Mouse (Mus musculus) lung, postnatal 4 days (tissue): Measurements from ENCODE around the gene Dnah6.

ENCODE experiments used
- DNase-seq, 2 experiments: peaks; one replicate each; pipeline ENCODE4 v3.0.0; 2021

Gene Dnah6

DNA sequence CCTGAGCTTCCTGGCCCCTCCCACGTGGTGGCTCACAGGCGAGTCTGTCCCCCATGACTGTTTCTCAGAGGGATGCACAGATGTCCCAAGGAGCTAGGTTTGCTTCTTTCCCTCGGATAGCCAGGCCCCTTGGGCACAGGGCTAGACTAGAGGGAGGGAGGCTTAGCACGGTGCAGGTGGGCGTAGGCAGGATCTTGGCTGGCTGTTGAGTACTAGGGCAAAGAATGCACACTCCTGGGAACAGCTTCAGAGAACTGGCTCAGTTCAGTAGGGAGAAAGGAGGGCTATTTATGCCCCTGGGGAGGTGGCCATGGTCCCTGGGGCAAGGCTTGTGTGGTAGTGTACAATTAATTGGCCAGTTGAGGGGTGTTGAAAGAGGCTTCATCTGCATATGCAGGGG, 88.7 kb downstream of the Dnah6 start:
- DNase-seq: no peak

DNA sequence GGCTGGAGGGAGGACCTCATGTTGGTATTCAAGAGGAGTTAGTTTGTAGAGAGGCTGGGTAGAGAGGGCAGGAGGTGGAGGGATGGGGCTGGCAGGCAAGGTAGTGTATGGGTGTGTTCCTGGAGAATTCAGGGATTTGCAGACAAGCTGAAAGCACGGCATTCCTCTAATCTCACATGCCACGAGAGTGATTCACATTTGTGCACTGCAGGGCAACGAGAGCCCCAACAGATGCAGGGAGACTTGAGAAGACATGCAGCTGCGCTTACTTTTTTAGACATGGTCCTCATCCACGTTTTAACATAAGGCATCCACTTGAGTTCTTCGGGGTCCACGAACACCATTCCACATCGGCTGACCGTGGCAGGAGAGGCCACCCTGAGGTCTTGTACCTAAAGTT, 93.9 kb downstream of the Dnah6 start:
- DNase-seq: no peak

DNA sequence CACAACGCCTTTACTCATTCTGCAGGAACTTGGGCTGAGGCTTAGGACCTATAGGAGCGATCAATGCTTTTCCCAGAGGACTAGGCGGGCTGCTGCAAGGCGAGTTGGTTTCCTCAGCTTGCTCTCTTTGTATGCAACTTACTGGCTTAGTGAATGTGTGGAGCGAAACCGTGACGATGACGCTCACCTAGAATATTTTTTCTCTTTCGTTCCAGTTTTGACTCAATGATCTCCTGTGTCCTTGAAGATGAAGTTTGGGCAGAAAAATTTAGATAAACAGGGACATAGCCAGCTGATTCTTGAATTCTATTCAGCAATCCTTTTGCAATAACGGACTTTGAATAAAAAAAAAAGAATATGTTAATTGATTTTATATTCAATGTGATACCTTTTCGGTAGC, 101.1 kb downstream of the Dnah6 start:
- DNase-seq: no peak

- no peak for DNase-seq
These were observed 107.6 kb downstream of the Dnah6 start for GRCm38 (mm10) chr6:73113898-73114297.

- DNase-seq: peak in 1 of 2 experiments; percentile 11
These were observed 108.1 kb downstream of the Dnah6 start for GRCm38 (mm10) chr6:73113365-73113764.

DNA sequence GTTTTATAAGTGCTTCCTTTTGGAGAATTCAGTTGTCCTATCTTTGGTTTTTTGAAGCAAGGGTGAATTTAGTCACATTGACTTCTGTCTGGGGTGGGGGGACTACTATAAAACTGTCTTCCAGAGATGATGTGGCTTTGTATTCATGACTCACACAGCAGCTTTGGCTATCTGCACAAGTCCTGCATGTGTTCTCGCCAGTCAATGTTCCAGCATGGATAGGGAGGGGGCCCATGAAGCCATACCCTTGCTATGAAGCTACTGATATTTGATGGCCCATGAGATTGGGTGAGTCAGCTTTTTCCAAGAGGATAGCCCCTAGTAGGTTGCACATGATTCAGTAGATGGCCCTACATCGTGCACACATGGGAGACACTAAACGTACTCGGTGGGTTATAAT, 128.3 kb downstream of the Dnah6 start:
- no peak for DNase-seq

- no peak for DNase-seq
These were observed 130.6 kb downstream of the Dnah6 start for GRCm38 (mm10) chr6:73090836-73091235.

- no peak for DNase-seq
These were observed 138.9 kb downstream of the Dnah6 start for GRCm38 (mm10) chr6:73082571-73082970.

GRCm38 (mm10) chr6:73072093-73072786, 149.2 kb downstream of the Dnah6 start:
- no peak for DNase-seq

GRCm38 (mm10) chr6:73071214-73071613, 150.2 kb downstream of the Dnah6 start:
- DNase-seq: no peak

GRCm38 (mm10) chr6:73070663-73071062, 150.8 kb downstream of the Dnah6 start:
- peak; percentile 30 to 67 for DNase-seq

GRCm38 (mm10) chr6:73064551-73064950, 156.9 kb downstream of the Dnah6 start:
- DNase-seq: no peak

DNA sequence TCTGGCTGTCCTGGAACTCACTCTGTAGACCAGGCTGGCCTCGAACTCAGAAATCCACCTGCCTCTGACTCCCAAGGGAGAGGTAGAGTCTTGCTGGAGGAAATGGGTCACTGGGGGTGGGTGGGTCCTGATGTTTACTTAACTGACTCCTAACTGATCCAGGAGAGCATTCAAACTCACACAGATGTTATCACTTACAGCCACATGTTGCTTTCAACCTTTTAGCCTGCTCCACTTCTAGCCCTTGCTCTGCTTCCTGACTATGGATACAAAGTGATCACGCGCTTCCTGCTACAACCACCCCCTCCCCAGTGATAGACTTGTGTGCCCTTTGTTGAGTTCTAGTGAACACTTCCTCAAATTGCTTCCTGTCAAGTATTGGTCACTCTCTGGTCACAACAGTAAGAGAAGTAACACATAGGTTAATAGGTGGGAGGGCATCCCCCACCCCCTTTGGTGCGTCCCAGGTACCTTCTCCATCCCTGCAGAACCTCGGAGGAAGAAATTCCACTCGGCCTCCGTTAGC, 161.8 kb downstream of the Dnah6 start:
- peak in 1 of 2 experiments; percentile 17 for DNase-seq

DNA sequence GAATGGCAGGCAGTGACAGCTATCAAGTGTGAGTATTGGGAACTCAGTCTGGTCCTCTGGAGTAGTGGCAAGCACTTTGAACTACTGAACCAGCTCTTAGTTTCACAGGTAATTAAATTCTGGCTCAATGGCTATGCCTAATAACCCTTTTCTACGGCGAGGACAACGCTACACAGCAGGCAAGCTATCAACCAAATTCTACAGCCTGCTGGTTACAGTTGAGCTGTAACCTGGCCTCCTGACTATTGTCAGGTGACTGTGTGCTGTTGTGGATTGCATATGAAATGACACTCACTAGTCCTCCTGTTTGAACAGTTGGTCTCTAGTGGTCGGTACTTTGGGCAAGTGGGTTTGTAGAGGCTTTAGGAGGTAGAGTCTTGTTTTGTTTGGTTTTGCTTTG, 162.3 kb downstream of the Dnah6 start:
- no peak for DNase-seq

DNA sequence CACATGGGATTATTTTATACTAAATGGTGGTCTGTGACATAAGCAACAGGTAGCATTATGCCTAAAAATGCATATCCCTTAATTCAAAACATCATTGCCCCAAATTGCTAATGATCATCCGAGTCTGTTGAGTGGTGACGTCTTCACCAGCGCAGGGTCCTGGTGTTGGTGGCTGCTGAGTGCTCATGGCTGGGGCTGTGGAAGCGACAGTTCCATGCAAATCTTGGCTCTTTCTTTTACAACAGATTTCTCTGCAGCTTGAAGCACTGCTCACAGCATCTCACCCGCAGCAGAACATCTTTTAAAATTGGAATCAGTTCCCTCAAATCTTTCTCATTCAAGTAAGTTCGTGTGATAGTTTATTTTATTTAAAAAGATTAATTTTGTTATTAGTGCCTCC, 166.1 kb downstream of the Dnah6 start:
- no peak for DNase-seq

- DNase-seq: no peak
These were observed 166.6 kb downstream of the Dnah6 start for GRCm38 (mm10) chr6:73054807-73055206.

DNA sequence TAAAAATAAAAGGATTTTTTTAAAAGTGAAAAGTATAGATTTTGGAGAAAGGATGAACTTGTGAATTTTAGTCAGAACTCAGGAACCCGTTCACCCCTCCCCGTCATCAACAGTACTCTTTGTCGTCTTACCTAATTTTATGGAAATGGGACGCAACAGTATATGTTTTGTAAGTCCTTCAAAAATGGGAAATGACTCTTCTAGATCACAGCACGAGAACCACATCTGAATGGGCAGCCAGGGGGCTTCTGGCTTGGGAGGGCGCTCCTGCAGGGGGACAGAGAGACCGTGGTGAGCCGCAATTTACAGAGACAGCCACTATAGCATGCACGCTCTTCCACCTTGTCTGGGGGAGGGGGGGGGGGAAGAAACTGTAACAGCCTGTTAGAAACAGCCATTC, 167.9 kb downstream of the Dnah6 start:
- no peak for DNase-seq

GRCm38 (mm10) chr6:73047259-73047658, 174.2 kb downstream of the Dnah6 start:
- no peak for DNase-seq

DNA sequence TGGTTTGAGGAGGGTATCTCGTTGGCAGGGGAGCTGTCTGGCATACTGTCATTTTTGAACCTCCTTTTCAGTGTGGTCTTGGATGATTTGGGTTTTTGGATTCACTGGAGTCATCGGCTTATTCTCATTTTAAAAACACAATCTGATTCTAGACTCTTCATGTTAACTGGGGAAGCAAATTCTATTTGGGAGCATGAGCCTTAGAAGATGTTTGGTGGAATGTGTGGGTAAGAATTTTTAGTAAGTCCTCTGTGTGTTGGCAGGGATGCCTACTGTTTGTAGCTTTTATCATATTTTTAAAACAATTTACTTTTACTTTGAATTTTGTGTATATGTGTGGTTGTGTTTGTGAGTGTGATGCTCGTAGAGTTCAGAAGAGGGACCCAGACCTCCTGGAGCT, 175.5 kb downstream of the Dnah6 start:
- DNase-seq: no peak

GRCm38 (mm10) chr6:73042278-73042677, 179.2 kb downstream of the Dnah6 start:
- no peak for DNase-seq

- DNase-seq: no peak
These were observed 183.2 kb downstream of the Dnah6 start for GRCm38 (mm10) chr6:73038291-73038690.

DNA sequence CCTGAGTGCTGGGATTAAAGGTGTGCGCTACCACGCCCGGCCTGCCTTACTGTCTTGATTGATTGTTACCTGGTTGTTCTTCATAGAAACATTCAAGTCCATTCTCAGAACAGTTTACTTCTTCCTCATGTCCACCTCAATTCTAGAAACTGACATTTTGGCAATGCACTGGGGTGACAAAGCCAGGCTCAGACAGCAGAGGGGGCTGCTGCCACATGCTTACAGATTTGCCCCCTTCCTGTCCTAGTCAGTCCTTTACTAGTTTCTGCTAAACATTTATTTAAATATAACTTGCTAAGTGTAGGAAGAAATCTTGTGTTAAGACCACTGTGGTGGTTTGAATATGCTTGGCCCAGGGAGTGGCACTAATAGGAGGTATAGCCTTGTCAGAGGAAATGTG, 192.6 kb downstream of the Dnah6 start:
- no peak for DNase-seq

- DNase-seq: no peak
These were observed 193.6 kb downstream of the Dnah6 start for GRCm38 (mm10) chr6:73027881-73028280.

- DNase-seq: no peak
These were observed 194.6 kb downstream of the Dnah6 start for GRCm38 (mm10) chr6:73026898-73027297.

DNA sequence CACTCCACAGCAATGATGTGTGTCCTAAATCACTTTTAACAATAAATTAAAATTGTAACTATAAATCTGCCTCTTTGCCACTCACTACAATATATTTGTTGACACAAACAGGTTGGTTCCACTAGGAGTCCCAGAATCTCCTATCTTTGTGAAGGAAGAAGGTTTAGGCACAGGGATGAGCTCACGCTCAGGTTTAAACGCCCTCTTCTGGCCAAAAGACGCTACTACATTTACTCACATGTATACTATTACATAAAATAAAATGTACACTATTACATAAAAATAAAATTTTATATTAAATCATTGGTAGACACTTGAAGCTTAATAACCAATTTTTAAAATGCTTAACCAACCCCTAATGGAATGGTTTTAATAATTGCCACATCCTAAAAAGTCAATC, 201.4 kb downstream of the Dnah6 start:
- no peak for DNase-seq
